Mouse (Mus musculus): Measurements from ENCODE around the gene Efnb3.
A peak's percentile ranks its signal among the peaks of the same experiment; 100 is the strongest.

GRCm38 (mm10) chr11:69581147-69581688, 21.2 kb upstream of the Efnb3 start:
- TF ChIP-seq POLR2A (IDR thresholded peaks at IDR 0.05; ENCODE audit: borderline replicate concordance, low read depth, low read length) (peak; percentile 63; the same call in 1 of the 2 replicates), CTCF (IDR thresholded peaks at IDR 0.05; ENCODE audit: low read depth, low read length) (no peak)

Data from bone marrow macrophage, adult 2 months (primary cell).